Mouse (Mus musculus) stomach, embryonic 16.5 days (tissue): ENCODE data around the gene Pon2. TPM values are rescaled to one million over a fixed set of nuclear protein-coding genes. Genes with fewer than 3 reads are reported as not detected.

Experiments used
- ATAC-seq: fragments of 200-750 bp; cut with Nextera tagmentation; 2 replicates; pipeline ENCODE4 v1.8.0; 2017; ENCODE audit warnings: moderate number of reproducible peaks, moderate TSS enrichment; ENCODE audit not compliant: insufficient read depth, low FRiP score
- H3K27ac ChIP-seq: fragments of 300-500 bp; sonication (generic); 2 replicates; pipeline ENCODE4 v1.5.1; 2014; ENCODE audit warnings: low read length
- H3K27me3 ChIP-seq: fragments of 300-500 bp; sonication (generic); 2 replicates; pipeline ENCODE4 v1.6.1; 2014; ENCODE audit warnings: low read length, control low read depth, mixed read lengths; ENCODE audit not compliant: control insufficient read depth, insufficient read depth
- H3K36me3 ChIP-seq: fragments of 300-500 bp; sonication (generic); 2 replicates; pipeline ENCODE4 v1.6.1; 2014; ENCODE audit warnings: low read length; ENCODE audit not compliant: control insufficient read depth, insufficient read depth
- H3K4me1 ChIP-seq: fragments of 300-500 bp; sonication (generic); 2 replicates; pipeline ENCODE4 v1.6.1; 2014; ENCODE audit warnings: low read length, control low read depth, mixed read lengths; ENCODE audit not compliant: control insufficient read depth, insufficient read depth
- H3K4me2 ChIP-seq: fragments of 300-500 bp; sonication (generic); 2 replicates; pipeline ENCODE4 v1.6.1; 2014; ENCODE audit warnings: low read depth, low read length, mixed read lengths
- H3K4me3 ChIP-seq: fragments of 300-500 bp; sonication (generic); replicated peaks from 2 replicates; pipeline ENCODE4 v1.5.1; 2014; ENCODE audit warnings: mild to moderate bottlenecking, low read length
- H3K9ac ChIP-seq: fragments of 300-500 bp; sonication (generic); 2 replicates; pipeline ENCODE4 v1.6.1; 2014; ENCODE audit warnings: low read length
- H3K9me3 ChIP-seq: fragments of 300-500 bp; sonication (generic); replicated peaks from 2 replicates; pipeline ENCODE4 v1.6.1; 2016; ENCODE audit warnings: low read length, control low read depth; ENCODE audit not compliant: control insufficient read depth
- WGBS: fragments of 180-500 bp; shearing (Covaris S2); extraction: QIAGEN DNeasy Blood & Tissue Kit; methylation state at CpG from one replicate; pipeline ENCODE4 v1.1.7; 2014; 5-methylcytosine and 5-hydroxymethylcytosine counted together
- polyA plus RNA-seq: library from polyadenylated mRNA; unstranded; fragments of >200 nt; fragmentation: Nextera tagmentation; extraction: Ambion mirVana; gene quantifications from 2 replicates; pipeline ENCODE4 v1.2.1, GENCODE M21; 2015

Gene Pon2
- polyA plus RNA-seq, 1 experiment from 2014 or later, result 77.9 TPM

GRCm38 (mm10) chr6:5297321-5298091 is 749 bp downstream of the Pon2 start:
- Histone ChIP-seq H3K27me3 (no peaks in the 10 kb centered on the region), H3K4me1 (peaks cover 5% of the 10 kb centered on the region; the same call in 1 of the 2 replicates), H3K9ac (peak overlapping the region; percentile 94), H3K27ac (peak overlapping the region; percentile 96), H3K4me2 (peak overlapping the region; percentile 61), H3K4me3 (peak overlapping the region; percentile 79), H3K36me3 (no peaks in the 10 kb centered on the region), H3K9me3 (no peaks in the 10 kb centered on the region)
- ATAC-seq, result peak; percentile 80
- WGBS, result 3% methylated on average over 25 of the region's 25 CpGs

GRCm38 (mm10) chr6:5296067-5296466 is 2.2 kb downstream of the Pon2 start:
- 0 out of 2 replicates have a peak overlapping the region, but pooled peaks have one; percentile 25 for H3K27ac ChIP-seq
- ATAC-seq, result no peak
- peak overlapping the region; percentile 61; the same call in 1 of the 2 replicates for H3K4me2 ChIP-seq
- no peak overlapping the region for H3K9ac ChIP-seq
- peaks cover 5% of the 10 kb centered on the region; the same call in 1 of the 2 replicates for H3K4me1 ChIP-seq
- H3K4me3 ChIP-seq, result peak overlapping the region; percentile 2; the same call in 1 of the 2 replicates
- no peaks in the 10 kb centered on the region for H3K36me3 ChIP-seq
- no peaks in the 10 kb centered on the region for H3K9me3 ChIP-seq
- 84% methylated on average over 7 of the region's 7 CpGs for WGBS
- H3K27me3 ChIP-seq, result no peaks in the 10 kb centered on the region

- 91% methylated on average over 16 of the region's 16 CpGs for WGBS
- Histone ChIP-seq H3K4me3 (no peak overlapping the region), H3K27ac (no peak overlapping the region), H3K27me3 (no peaks in the 10 kb centered on the region), H3K4me1 (peaks cover 5% of the 10 kb centered on the region; the same call in 1 of the 2 replicates), H3K9ac (no peak overlapping the region), H3K36me3 (no peaks in the 10 kb centered on the region), H3K9me3 (no peaks in the 10 kb centered on the region), H3K4me2 (no peak overlapping the region)
- ATAC-seq, result no peak
Observed at GRCm38 (mm10) chr6:5294659-5295449, 3.4 kb downstream of the Pon2 start.

GRCm38 (mm10) chr6:5292841-5293240 is 5.4 kb downstream of the Pon2 start:
- Histone ChIP-seq H3K27me3 (no peaks in the 10 kb centered on the region), H3K36me3 (no peaks in the 10 kb centered on the region), H3K27ac (no peak overlapping the region), H3K4me2 (no peak overlapping the region), H3K4me3 (no peak overlapping the region), H3K9ac (no peak overlapping the region), H3K4me1 (peaks cover 18% of the 10 kb centered on the region), H3K9me3 (no peaks in the 10 kb centered on the region)
- ATAC-seq, result no peak
- WGBS, result 83% methylated on average over 5 of the region's 5 CpGs

- Histone ChIP-seq H3K4me2 (no peak overlapping the region), H3K27me3 (no peaks in the 10 kb centered on the region), H3K4me3 (no peak overlapping the region), H3K9me3 (no peaks in the 10 kb centered on the region), H3K27ac (no peak overlapping the region), H3K4me1 (peaks cover 19% of the 10 kb centered on the region), H3K9ac (no peak overlapping the region), H3K36me3 (no peaks in the 10 kb centered on the region)
- 55% methylated on average over 4 of the region's 4 CpGs for WGBS
- ATAC-seq, result peak; percentile 67; the same call in 1 of the 2 replicates
Observed at GRCm38 (mm10) chr6:5291450-5291849, 6.8 kb downstream of the Pon2 start.

- H3K4me1 ChIP-seq, result peaks cover 17% of the 10 kb centered on the region
- WGBS, result 32% methylated on average over 5 of the region's 5 CpGs
- no peaks in the 10 kb centered on the region for H3K9me3 ChIP-seq
- no peaks in the 10 kb centered on the region for H3K27me3 ChIP-seq
- H3K9ac ChIP-seq, result no peak overlapping the region
- H3K27ac ChIP-seq, result 0 out of 2 replicates have a peak overlapping the region, but pooled peaks have one; percentile 39
- H3K4me2 ChIP-seq, result no peak overlapping the region
- no peak overlapping the region for H3K4me3 ChIP-seq
- no peak for ATAC-seq
- no peaks in the 10 kb centered on the region for H3K36me3 ChIP-seq
Observed at GRCm38 (mm10) chr6:5287919-5288318, 10.3 kb downstream of the Pon2 start.

- H3K4me3 ChIP-seq, result no peak overlapping the region
- 0 out of 2 replicates have a peak overlapping the region, but pooled peaks have one; percentile 27 for H3K27ac ChIP-seq
- no peak for ATAC-seq
- no peak overlapping the region for H3K9ac ChIP-seq
- WGBS, result 62% methylated on average over 2 of the region's 2 CpGs
- H3K4me1 ChIP-seq, result peaks cover 17% of the 10 kb centered on the region
- H3K36me3 ChIP-seq, result no peaks in the 10 kb centered on the region
- no peaks in the 10 kb centered on the region for H3K9me3 ChIP-seq
- H3K4me2 ChIP-seq, result no peak overlapping the region
- no peaks in the 10 kb centered on the region for H3K27me3 ChIP-seq
Observed at GRCm38 (mm10) chr6:5287392-5287791, 10.9 kb downstream of the Pon2 start.

GRCm38 (mm10) chr6:5282418-5282817 is 15.8 kb downstream of the Pon2 start:
- no peak overlapping the region for H3K4me3 ChIP-seq
- WGBS, result 72% methylated on average over 7 of the region's 7 CpGs
- H3K9me3 ChIP-seq, result no peaks in the 10 kb centered on the region
- no peaks in the 10 kb centered on the region for H3K36me3 ChIP-seq
- no peaks in the 10 kb centered on the region for H3K27me3 ChIP-seq
- no peak overlapping the region for H3K9ac ChIP-seq
- no peak overlapping the region for H3K27ac ChIP-seq
- no peak for ATAC-seq
- H3K4me2 ChIP-seq, result no peak overlapping the region
- peaks cover 1% of the 10 kb centered on the region; the same call in 1 of the 2 replicates for H3K4me1 ChIP-seq
